ENCODE assay signal across 8 mouse cellular contexts in the genomic region with DNA sequence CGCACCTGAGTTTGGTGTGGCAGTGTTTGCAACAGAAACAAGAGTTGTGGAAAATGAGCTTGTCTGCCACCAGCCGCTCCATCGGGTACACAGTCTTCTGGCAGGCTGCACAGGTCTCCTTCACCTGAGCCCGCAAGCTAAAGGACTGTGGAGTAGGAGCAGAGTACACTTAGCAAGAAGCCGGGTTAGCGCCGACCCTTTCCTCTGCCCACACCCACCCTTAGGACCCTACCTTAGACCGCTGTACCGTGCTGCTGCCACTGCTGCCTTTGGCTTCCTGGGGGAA. TPM values are rescaled to one million over a fixed set of nuclear protein-coding genes. Genes with fewer than 3 reads are reported as not detected.
A peak's percentile ranks its signal among the peaks of the same experiment; 100 is the strongest.
DNase-seq lines count a peak whose midpoint lies in the region; ATAC-seq and TF ChIP-seq lines count a peak whose summit lies in the region.

No protein-coding gene starts in this region.

- H3K4me3 ChIP-seq in cortical plate, adult 2 months (ENCODE audit: insufficient read depth, low read length): peak overlapping the region; percentile 93
- H3K4me3 ChIP-seq in hindbrain, embryonic 16.5 days (ENCODE audit: low read length): peak overlapping the region; percentile 86
- H3K4me3 ChIP-seq in midbrain, embryonic 16.5 days (ENCODE audit: low read depth, low read length): peak overlapping the region; percentile 78

- peak; percentile 14 to 43 for DNase-seq in kidney, postnatal 36 days
- no peak for DNase-seq in kidney, postnatal 4 days
- no peak for DNase-seq in adrenal gland, adult (ENCODE audit: inconsistent age in 2 of 2, low spot score in 1 of 2)
- DNase-seq in embryo, embryonic 10.5 days (ENCODE audit: low spot score): no peak
- DNase-seq in left cerebral cortex, postnatal 10 days (ENCODE audit: extremely low spot score in 1 of 2, low spot score in 2 of 2): no peak

- peak overlapping the region; percentile 85 for H3K4me2 ChIP-seq in hindbrain, embryonic 16.5 days (ENCODE audit: low read length)
- peak overlapping the region; percentile 93 for H3K4me2 ChIP-seq in midbrain, embryonic 16.5 days (ENCODE audit: low read length)

- intact Hi-C loops in left cerebral cortex, postnatal 10 days (cut with DNase I): no loop called here

- H3K9ac ChIP-seq in hindbrain, embryonic 16.5 days (ENCODE audit: low read depth, low read length): peak overlapping the region; percentile 98
- peak overlapping the region; percentile 96 for H3K9ac ChIP-seq in midbrain, embryonic 16.5 days (ENCODE audit: low read depth, low read length)

- H3K27ac ChIP-seq in cortical plate, adult 2 months (ENCODE audit: insufficient read depth, low read length): peak overlapping the region; percentile 51
- peak overlapping the region; percentile 91 for H3K27ac ChIP-seq in hindbrain, embryonic 16.5 days (ENCODE audit: low read depth, low read length)
- H3K27ac ChIP-seq in midbrain, embryonic 16.5 days (ENCODE audit: low read length): peak overlapping the region; percentile 98

- H3K27me3 ChIP-seq in hindbrain, embryonic 16.5 days (replicated peaks; ENCODE audit: control insufficient read depth, insufficient read depth, low read length): no peaks in the 10 kb centered on the region
- no peaks in the 10 kb centered on the region for H3K27me3 ChIP-seq in midbrain, embryonic 16.5 days (ENCODE audit: control insufficient read depth, insufficient read depth, low read depth, low read length)

- H3K9me3 ChIP-seq in hindbrain, embryonic 16.5 days (ENCODE audit: control insufficient read depth, low read length): no peaks in the 10 kb centered on the region
- no peaks in the 10 kb centered on the region for H3K9me3 ChIP-seq in midbrain, embryonic 16.5 days (replicated peaks; ENCODE audit: control insufficient read depth, low read length, poor library complexity, severe bottlenecking)

- no peak for TF ChIP-seq POLR2A in cortical plate, adult 2 months (IDR thresholded peaks at IDR 0.05; ENCODE audit: extremely low read depth, insufficient read depth, low read length)

- TF ChIP-seq CTCF in cortical plate, adult 2 months (IDR thresholded peaks at IDR 0.05; ENCODE audit: extremely low read depth, insufficient read depth, low read length): no peak

- no peaks in the 10 kb centered on the region; the same call in 1 of the 2 replicates for H3K4me1 ChIP-seq in cortical plate, adult 2 months (ENCODE audit: control insufficient read depth, insufficient read depth, low read length)
- H3K4me1 ChIP-seq in hindbrain, embryonic 16.5 days (ENCODE audit: control insufficient read depth, insufficient read depth, low read depth, low read length): peaks cover 27% of the 10 kb centered on the region
- peaks cover 26% of the 10 kb centered on the region for H3K4me1 ChIP-seq in midbrain, embryonic 16.5 days (ENCODE audit: control insufficient read depth, insufficient read depth, low read length)

- H3K36me3 ChIP-seq in hindbrain, embryonic 16.5 days (ENCODE audit: control insufficient read depth, insufficient read depth, low read length): peaks cover 14% of the 10 kb centered on the region
- H3K36me3 ChIP-seq in midbrain, embryonic 16.5 days (ENCODE audit: control insufficient read depth, insufficient read depth, low read length): peaks cover 24% of the 10 kb centered on the region

- WGBS in hindbrain, embryonic 16.5 days: 34% methylated on average over 9 of the region's 9 CpGs
- WGBS in midbrain, embryonic 16.5 days: 36% methylated on average over 9 of the region's 9 CpGs

- peak; percentile 19 for ATAC-seq in hindbrain, embryonic 16.5 days
- ATAC-seq in midbrain, embryonic 16.5 days: peak; percentile 29; the same call in 1 of the 2 replicates

RNA-seq across cellular contexts. Expression of a gene that starts 1.8 kb away (rescaled TPM):
- not detected in 2 replicates for polyA plus RNA-seq in cortical plate, adult 2 months (2012; rRNA removed)
- polyA plus RNA-seq in hindbrain, embryonic 16.5 days (2015; fragmentation: Nextera tagmentation; extraction: Ambion mirVana): not detected in 2 replicates
- polyA plus RNA-seq in midbrain, embryonic 16.5 days (2015; fragmentation: Nextera tagmentation; extraction: Ambion mirVana): not detected in 2 replicates
- total RNA-seq in left cerebral cortex, postnatal 10 days (2021): 1 to 10 TPM in 1 of 2 experiments, not detected in 1; 1.5 TPM

RNA-seq across cellular contexts. Expression of a gene that starts 1.8 kb away (rescaled TPM):
- 86.0 and 102 TPM in 2 replicates for polyA plus RNA-seq in cortical plate, adult 2 months (2012; rRNA removed)
- 142 and 161 TPM in 2 replicates for polyA plus RNA-seq in hindbrain, embryonic 16.5 days (2015; fragmentation: Nextera tagmentation; extraction: Ambion mirVana)
- polyA plus RNA-seq in midbrain, embryonic 16.5 days (2015; fragmentation: Nextera tagmentation; extraction: Ambion mirVana): 143 and 158 TPM in 2 replicates
- 10 to 100 TPM; 79.4 to 89.1 TPM for total RNA-seq in left cerebral cortex, postnatal 10 days (2021)

RNA-seq across cellular contexts. Expression of a gene that starts 43.1 kb away (rescaled TPM):
- 51.9 and 55.2 TPM in 2 replicates for polyA plus RNA-seq in cortical plate, adult 2 months (2012; rRNA removed)
- polyA plus RNA-seq in hindbrain, embryonic 16.5 days (2015; fragmentation: Nextera tagmentation; extraction: Ambion mirVana): 28.6 and 30.1 TPM in 2 replicates
- polyA plus RNA-seq in midbrain, embryonic 16.5 days (2015; fragmentation: Nextera tagmentation; extraction: Ambion mirVana): 25.1 and 28.2 TPM in 2 replicates
- 10 to 100 TPM; 27.5 to 28.2 TPM for total RNA-seq in left cerebral cortex, postnatal 10 days (2021)

RNA-seq across cellular contexts. Expression of a gene that starts 57.3 kb away (rescaled TPM):
- polyA plus RNA-seq in cortical plate, adult 2 months (2012; rRNA removed): 68.3 and 83.3 TPM in 2 replicates
- polyA plus RNA-seq in hindbrain, embryonic 16.5 days (2015; fragmentation: Nextera tagmentation; extraction: Ambion mirVana): 109 and 113 TPM in 2 replicates
- 115 and 131 TPM in 2 replicates for polyA plus RNA-seq in midbrain, embryonic 16.5 days (2015; fragmentation: Nextera tagmentation; extraction: Ambion mirVana)
- total RNA-seq in left cerebral cortex, postnatal 10 days (2021): 10 to 100 TPM; 77.3 to 85.3 TPM

RNA-seq across cellular contexts. Expression of a gene that starts 57.9 kb away (rescaled TPM):
- 41.6 and 43.7 TPM in 2 replicates for polyA plus RNA-seq in cortical plate, adult 2 months (2012; rRNA removed)
- polyA plus RNA-seq in hindbrain, embryonic 16.5 days (2015; fragmentation: Nextera tagmentation; extraction: Ambion mirVana): 77.9 and 87.4 TPM in 2 replicates
- polyA plus RNA-seq in midbrain, embryonic 16.5 days (2015; fragmentation: Nextera tagmentation; extraction: Ambion mirVana): 92.1 and 95.0 TPM in 2 replicates
- 10 to 100 TPM; 67.9 to 72.7 TPM for total RNA-seq in left cerebral cortex, postnatal 10 days (2021)

Comparison
In these comparisons a context has a peak if more than half of its experiments do, and no peak if none do; other contexts are left out.
1. DNase-seq: peak in kidney, postnatal 36 days (2 of 2); none in kidney, postnatal 4 days (0 of 2), adrenal gland, adult (0 of 2), embryo, embryonic 10.5 days (single experiment) and left cerebral cortex, postnatal 10 days (0 of 2).
2. Peak in every context shown above with its lines, with median percentiles within 50 percentile points of each other: H3K27ac ChIP-seq and H3K4me3 ChIP-seq.